In the genomic region with DNA sequence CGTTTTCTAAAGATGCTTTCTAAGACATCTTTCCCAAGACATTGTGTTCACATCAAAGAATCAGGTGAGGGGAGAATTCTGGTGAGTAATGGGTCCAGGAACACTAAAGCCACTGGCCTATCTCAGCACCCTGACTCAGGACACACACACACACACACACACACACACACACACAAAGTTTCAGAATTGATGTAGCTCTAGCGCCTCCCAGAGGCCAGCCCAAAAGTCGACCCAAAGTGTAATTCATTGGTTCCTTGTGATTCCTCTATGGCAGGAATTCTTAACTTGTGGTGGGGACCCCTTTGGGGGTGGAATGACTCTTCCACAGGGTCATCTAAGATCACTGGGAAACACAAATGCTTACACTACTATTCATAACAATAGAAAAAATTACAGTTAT, we compare ENCODE assay signal across 10 mouse cellular contexts. TPM values are rescaled to one million over a fixed set of nuclear protein-coding genes. Genes with fewer than 3 reads are reported as not detected.
DNase-seq lines count a peak whose midpoint lies in the region; ATAC-seq and TF ChIP-seq lines count a peak whose summit lies in the region.
"Had no signal": no experiment of that assay in that cellular context is flagged by ENCODE, and none has a peak within 500 bp of the region (broad histone marks: within the 10 kb centered on the region; RNA-seq: fewer than 3 reads in every experiment).

No protein-coding gene starts in this region.

- no peak overlapping the region for H3K27ac ChIP-seq in forebrain, postnatal 0 days (ENCODE audit: low read depth, low read length)
- H3K27ac ChIP-seq in forebrain, embryonic 12.5 days, result no peak overlapping the region
- H3K27ac ChIP-seq in limb, embryonic 14.5 days (replicated peaks; ENCODE audit: low read depth, low read length), result no peak overlapping the region
- no peak overlapping the region for H3K27ac ChIP-seq in intestine, embryonic 15.5 days

- no peak for ATAC-seq in forebrain, postnatal 0 days
- ATAC-seq in forebrain, embryonic 12.5 days (ENCODE audit: low FRiP score), result no peak
- no peak for ATAC-seq in limb, embryonic 14.5 days (ENCODE audit: low FRiP score, low read depth)
- ATAC-seq in intestine, embryonic 15.5 days, result no peak

- WGBS in forebrain, postnatal 0 days, result 19% methylated on average over 3 of the region's 3 CpGs
- WGBS in forebrain, embryonic 12.5 days, result 21% methylated on average over 3 of the region's 3 CpGs
- WGBS in lung, adult 2 months, result 14% methylated on average over 3 of the region's 3 CpGs
- WGBS in limb, embryonic 14.5 days, result 22% methylated on average over 3 of the region's 3 CpGs
- WGBS in intestine, embryonic 15.5 days, result 20% methylated on average over 3 of the region's 3 CpGs

- TF ChIP-seq POLR2A in lung, adult 2 months (IDR thresholded peaks at IDR 0.05; ENCODE audit: borderline replicate concordance, extremely low read depth, low read depth, low read length), result no peak
- TF ChIP-seq POLR2A in limb, embryonic 14.5 days (IDR thresholded peaks at IDR 0.05; ENCODE audit: borderline replicate concordance, extremely low read depth, insufficient read depth, insufficient read length), result no peak

- no peak overlapping the region for H3K4me2 ChIP-seq in forebrain, postnatal 0 days (ENCODE audit: low read depth)
- no peak overlapping the region for H3K4me2 ChIP-seq in forebrain, embryonic 12.5 days
- H3K4me2 ChIP-seq in limb, embryonic 14.5 days (replicated peaks; ENCODE audit: low read depth, low read length, severe bottlenecking), result no peak overlapping the region
- H3K4me2 ChIP-seq in intestine, embryonic 15.5 days (replicated peaks), result no peak overlapping the region

- no peak overlapping the region for H3K4me3 ChIP-seq in forebrain, postnatal 0 days (ENCODE audit: low read depth, low read length)
- H3K4me3 ChIP-seq in forebrain, embryonic 12.5 days (replicated peaks), result no peak overlapping the region
- no peak overlapping the region for H3K4me3 ChIP-seq in lung, adult 2 months (replicated peaks; ENCODE audit: extremely low read depth, low read depth, low read length)
- H3K4me3 ChIP-seq in limb, embryonic 14.5 days (replicated peaks; ENCODE audit: low read length), result no peak overlapping the region
- no peak overlapping the region for H3K4me3 ChIP-seq in intestine, embryonic 15.5 days (replicated peaks)
- H3K4me3 ChIP-seq: megakaryocyte, embryonic 14.5 days had no signal

- DNase-seq in forebrain, postnatal 0 days, result peak; percentile 77
- DNase-seq in lung, adult 2 months, result no peak
- no peak for DNase-seq in lung, postnatal 25 days (ENCODE audit: low spot score)
- DNase-seq in adrenal gland, postnatal 14 days, result peak; percentile 69
- DNase-seq in limb, embryonic 14.5 days (ENCODE audit: low spot score), result peak; percentile 65
- DNase-seq in frontal cortex, postnatal 25 days (ENCODE audit: low spot score in 2 of 2), result no peak

- peaks cover 9% of the 10 kb centered on the region for H3K36me3 ChIP-seq in forebrain, postnatal 0 days (ENCODE audit: insufficient read depth)
- H3K36me3 ChIP-seq in forebrain, embryonic 12.5 days (replicated peaks), result peaks cover 9% of the 10 kb centered on the region; the same call in 1 of the 2 replicates
- H3K36me3 ChIP-seq in limb, embryonic 14.5 days (ENCODE audit: control insufficient read depth, insufficient read depth, low read length), result no peaks in the 10 kb centered on the region
- no peaks in the 10 kb centered on the region for H3K36me3 ChIP-seq in intestine, embryonic 15.5 days

- H3K4me1 ChIP-seq in forebrain, postnatal 0 days (ENCODE audit: insufficient read depth), result no peaks in the 10 kb centered on the region
- peaks cover 23% of the 10 kb centered on the region for H3K4me1 ChIP-seq in forebrain, embryonic 12.5 days
- no peaks in the 10 kb centered on the region; the same call in 1 of the 2 replicates for H3K4me1 ChIP-seq in lung, adult 2 months (ENCODE audit: control insufficient read depth, insufficient read depth, low read length)
- H3K4me1 ChIP-seq in limb, embryonic 14.5 days (ENCODE audit: control insufficient read depth, insufficient read depth, low read length), result no peaks in the 10 kb centered on the region
- H3K4me1 ChIP-seq in intestine, embryonic 15.5 days (replicated peaks), result peaks cover 17% of the 10 kb centered on the region; the same call in 1 of the 2 replicates

- H3K9ac ChIP-seq in forebrain, postnatal 0 days, result no peak overlapping the region
- H3K9ac ChIP-seq in forebrain, embryonic 12.5 days, result no peak overlapping the region
- no peak overlapping the region for H3K9ac ChIP-seq in limb, embryonic 14.5 days (ENCODE audit: low read depth, low read length, severe bottlenecking)
- no peak overlapping the region for H3K9ac ChIP-seq in intestine, embryonic 15.5 days

- no peaks in the 10 kb centered on the region; the same call in 1 of the 2 replicates for H3K27me3 ChIP-seq in forebrain, postnatal 0 days (ENCODE audit: insufficient read depth, low read length)
- H3K27me3 ChIP-seq in forebrain, embryonic 12.5 days, result peaks cover 28% of the 10 kb centered on the region
- peaks cover 28% of the 10 kb centered on the region for H3K27me3 ChIP-seq in limb, embryonic 14.5 days (ENCODE audit: control insufficient read depth, insufficient read depth, low read length)
- H3K27me3 ChIP-seq in intestine, embryonic 15.5 days (replicated peaks), result peaks cover 26% of the 10 kb centered on the region

- peak; percentile 84 for TF ChIP-seq CTCF in forebrain, postnatal 0 days (IDR thresholded peaks at IDR 0.05; ENCODE audit: low read depth)
- TF ChIP-seq CTCF in lung, adult 2 months (IDR thresholded peaks at IDR 0.05; ENCODE audit: insufficient read depth, low read length), result peak; percentile 58

- no peaks in the 10 kb centered on the region for H3K9me3 ChIP-seq in forebrain, postnatal 0 days (ENCODE audit: low read length)
- H3K9me3 ChIP-seq in forebrain, embryonic 12.5 days, result no peaks in the 10 kb centered on the region
- no peaks in the 10 kb centered on the region for H3K9me3 ChIP-seq in limb, embryonic 14.5 days (ENCODE audit: control insufficient read depth, low read length)
- no peaks in the 10 kb centered on the region for H3K9me3 ChIP-seq in intestine, embryonic 15.5 days
- H3K9me3 ChIP-seq: megakaryocyte, embryonic 14.5 days had no signal

RNA-seq across cellular contexts. Expression of a gene that starts 10.7 kb away (rescaled TPM):
- total RNA-seq in forebrain, postnatal 0 days (2014; rRNA removed), result 1.6 and 5.1 TPM in 2 replicates
- polyA plus RNA-seq in forebrain, postnatal 0 days (2015; fragmentation: Nextera tagmentation; extraction: Ambion mirVana), result 0.28 and 0.36 TPM in 2 replicates
- 0.24 TPM in 1 of 2 replicates, not detected in the other for polyA plus RNA-seq in forebrain, embryonic 12.5 days (2016; fragmentation: Nextera tagmentation; extraction: Ambion mirVana)
- polyA plus RNA-seq in lung, adult 2 months (2012; rRNA removed), result 4.0 and 4.6 TPM in 2 replicates
- 2.1 and 22.4 TPM in 2 replicates for total RNA-seq in adrenal gland, postnatal 14 days (2021)
- 0.69 and 0.88 TPM in 2 replicates for polyA plus RNA-seq in limb, embryonic 14.5 days (2012; rRNA removed)
- 0.14 and 0.28 TPM in 2 replicates for polyA plus RNA-seq in limb, embryonic 14.5 days (2014; fragmentation: Nextera tagmentation; extraction: Ambion mirVana)
- 0.09 and 0.14 TPM in 2 replicates for polyA plus RNA-seq in intestine, embryonic 15.5 days (2015; fragmentation: Nextera tagmentation; extraction: Ambion mirVana)

RNA-seq across cellular contexts. Expression of a gene that starts 16.8 kb away (rescaled TPM):
- total RNA-seq in forebrain, postnatal 0 days (2014; rRNA removed), result 154 and 163 TPM in 2 replicates
- polyA plus RNA-seq in forebrain, postnatal 0 days (2015; fragmentation: Nextera tagmentation; extraction: Ambion mirVana), result 126 and 136 TPM in 2 replicates
- polyA plus RNA-seq in forebrain, embryonic 12.5 days (2016; fragmentation: Nextera tagmentation; extraction: Ambion mirVana), result 70.3 and 74.1 TPM in 2 replicates
- polyA plus RNA-seq in lung, adult 2 months (2012; rRNA removed), result 56.3 and 76.2 TPM in 2 replicates
- total RNA-seq in adrenal gland, postnatal 14 days (2021), result 6.0 and 7.9 TPM in 2 replicates
- polyA plus RNA-seq in limb, embryonic 14.5 days (2012; rRNA removed), result 44.3 and 59.4 TPM in 2 replicates
- 22.5 and 30.6 TPM in 2 replicates for polyA plus RNA-seq in limb, embryonic 14.5 days (2014; fragmentation: Nextera tagmentation; extraction: Ambion mirVana)
- 11.3 and 12.5 TPM in 2 replicates for polyA plus RNA-seq in intestine, embryonic 15.5 days (2015; fragmentation: Nextera tagmentation; extraction: Ambion mirVana)

RNA-seq across cellular contexts. Expression of a gene that starts 19.3 kb away (rescaled TPM):
- 2.3 and 3.2 TPM in 2 replicates for total RNA-seq in forebrain, postnatal 0 days (2014; rRNA removed)
- polyA plus RNA-seq in forebrain, postnatal 0 days (2015; fragmentation: Nextera tagmentation; extraction: Ambion mirVana), result 0.69 and 1.1 TPM in 2 replicates
- polyA plus RNA-seq in forebrain, embryonic 12.5 days (2016; fragmentation: Nextera tagmentation; extraction: Ambion mirVana), result 0.19 TPM in 1 of 2 replicates, not detected in the other
- polyA plus RNA-seq in lung, adult 2 months (2012; rRNA removed), result 0.23 and 0.36 TPM in 2 replicates
- 0.19 TPM in 1 of 2 replicates, not detected in the other for total RNA-seq in adrenal gland, postnatal 14 days (2021)
- not detected in 2 replicates for polyA plus RNA-seq in limb, embryonic 14.5 days (2012; rRNA removed)
- polyA plus RNA-seq in limb, embryonic 14.5 days (2014; fragmentation: Nextera tagmentation; extraction: Ambion mirVana), result not detected in 2 replicates
- polyA plus RNA-seq in intestine, embryonic 15.5 days (2015; fragmentation: Nextera tagmentation; extraction: Ambion mirVana), result 0.14 and 0.34 TPM in 2 replicates
- total RNA-seq: heart, adult 18-20 months had no signal

RNA-seq across cellular contexts. Expression of a gene that starts 27.6 kb away (rescaled TPM):
- 40.6 and 45.9 TPM in 2 replicates for total RNA-seq in forebrain, postnatal 0 days (2014; rRNA removed)
- 30.0 and 30.6 TPM in 2 replicates for polyA plus RNA-seq in forebrain, postnatal 0 days (2015; fragmentation: Nextera tagmentation; extraction: Ambion mirVana)
- polyA plus RNA-seq in forebrain, embryonic 12.5 days (2016; fragmentation: Nextera tagmentation; extraction: Ambion mirVana), result 42.4 and 43.0 TPM in 2 replicates
- 194 TPM in 2 replicates for polyA plus RNA-seq in lung, adult 2 months (2012; rRNA removed)
- 62.0 and 79.0 TPM in 2 replicates for total RNA-seq in adrenal gland, postnatal 14 days (2021)
- 126 and 169 TPM in 2 replicates for polyA plus RNA-seq in limb, embryonic 14.5 days (2012; rRNA removed)
- 66.7 and 67.0 TPM in 2 replicates for polyA plus RNA-seq in limb, embryonic 14.5 days (2014; fragmentation: Nextera tagmentation; extraction: Ambion mirVana)
- 109 and 114 TPM in 2 replicates for polyA plus RNA-seq in intestine, embryonic 15.5 days (2015; fragmentation: Nextera tagmentation; extraction: Ambion mirVana)

RNA-seq across cellular contexts. Expression of a gene that starts 45.4 kb away (rescaled TPM):
- 56.6 and 73.6 TPM in 2 replicates for total RNA-seq in forebrain, postnatal 0 days (2014; rRNA removed)
- 80.5 and 81.0 TPM in 2 replicates for polyA plus RNA-seq in forebrain, postnatal 0 days (2015; fragmentation: Nextera tagmentation; extraction: Ambion mirVana)
- 89.7 and 100 TPM in 2 replicates for polyA plus RNA-seq in forebrain, embryonic 12.5 days (2016; fragmentation: Nextera tagmentation; extraction: Ambion mirVana)
- polyA plus RNA-seq in lung, adult 2 months (2012; rRNA removed), result 38.7 and 46.6 TPM in 2 replicates
- 37.1 and 46.7 TPM in 2 replicates for total RNA-seq in adrenal gland, postnatal 14 days (2021)
- polyA plus RNA-seq in limb, embryonic 14.5 days (2012; rRNA removed), result 72.3 and 93.5 TPM in 2 replicates
- polyA plus RNA-seq in limb, embryonic 14.5 days (2014; fragmentation: Nextera tagmentation; extraction: Ambion mirVana), result 74.3 and 86.1 TPM in 2 replicates
- 51.6 and 52.0 TPM in 2 replicates for polyA plus RNA-seq in intestine, embryonic 15.5 days (2015; fragmentation: Nextera tagmentation; extraction: Ambion mirVana)

Comparison
In these comparisons a context has a peak if more than half of its experiments do, and no peak if none do; other contexts are left out.
1. DNase-seq: peak in forebrain, postnatal 0 days (single experiment), adrenal gland, postnatal 14 days (single experiment) and limb, embryonic 14.5 days (single experiment); none in lung, adult 2 months (single experiment), lung, postnatal 25 days (single experiment) and frontal cortex, postnatal 25 days (0 of 2).